Mouse (Mus musculus) intestine, embryonic 16.5 days (tissue): ENCODE measurements at regions not wholly inside any gene's neighbourhood (a gene's known extent, or its start where the extent isn't known, plus 50 kb on each side); places are given as distances from the start of the nearest gene placed in this dataset.

Source experiments
- ATAC-seq: fragments of 200-750 bp; cut with Nextera tagmentation; 2 replicates; pipeline ENCODE4 v1.8.0; 2017; ENCODE audit warnings: moderate TSS enrichment, moderate library complexity
- H3K27ac ChIP-seq: fragments of 300-500 bp; sonication (generic); 2 replicates; pipeline ENCODE4 v1.5.1; 2014; ENCODE audit warnings: mild to moderate bottlenecking, low read length
- H3K27me3 ChIP-seq: fragments of 300-500 bp; sonication (generic); replicated peaks from 2 replicates; pipeline ENCODE4 v1.6.1; 2014; ENCODE audit warnings: low read length, control low read depth, mixed read lengths; ENCODE audit not compliant: control insufficient read depth, insufficient read depth
- H3K36me3 ChIP-seq: fragments of 300-500 bp; sonication (generic); 2 replicates; pipeline ENCODE4 v1.6.1; 2014; ENCODE audit warnings: low read length, control low read depth; ENCODE audit not compliant: control insufficient read depth, insufficient read depth
- H3K4me1 ChIP-seq: fragments of 300-500 bp; sonication (generic); 2 replicates; pipeline ENCODE4 v1.6.1; 2014; ENCODE audit warnings: low read length, control low read depth, mixed read lengths; ENCODE audit not compliant: control insufficient read depth, insufficient read depth
- H3K4me2 ChIP-seq: fragments of 300-500 bp; sonication (generic); 2 replicates; pipeline ENCODE4 v1.6.1; 2014; ENCODE audit warnings: low read depth, low read length, control low read depth
- H3K4me3 ChIP-seq: fragments of 300-500 bp; sonication (generic); 2 replicates; pipeline ENCODE4 v1.5.1; 2014; ENCODE audit warnings: mild to moderate bottlenecking, low read length
- H3K9ac ChIP-seq: fragments of 300-500 bp; sonication (generic); 2 replicates; pipeline ENCODE4 v1.6.1; 2014; ENCODE audit warnings: low read depth, low read length
- H3K9me3 ChIP-seq: fragments of 300-500 bp; sonication (generic); 2 replicates; pipeline ENCODE4 v1.6.1; 2016; ENCODE audit warnings: low read length, control low read depth; ENCODE audit not compliant: control insufficient read depth
- WGBS: fragments of 180-500 bp; shearing (Covaris S2); extraction: QIAGEN DNeasy Blood & Tissue Kit; methylation state at CpG from one replicate; pipeline ENCODE4 v1.1.7; 2014; 5-methylcytosine and 5-hydroxymethylcytosine counted together

GRCm38 (mm10) chr14:123056976-123057375 lies 73.1 kb upstream of the Tmtc4 start:
- no peaks in the 10 kb centered on the region for H3K9me3 ChIP-seq
- no peak overlapping the region for H3K4me3 ChIP-seq
- no peaks in the 10 kb centered on the region for H3K27me3 ChIP-seq
- no peak for ATAC-seq
- H3K36me3 ChIP-seq: no peaks in the 10 kb centered on the region
- WGBS: 75% methylated on average over 4 of the region's 4 CpGs
- no peak overlapping the region for H3K9ac ChIP-seq
- H3K4me1 ChIP-seq: no peaks in the 10 kb centered on the region
- no peak overlapping the region for H3K4me2 ChIP-seq
- H3K27ac ChIP-seq: no peak overlapping the region

DNA sequence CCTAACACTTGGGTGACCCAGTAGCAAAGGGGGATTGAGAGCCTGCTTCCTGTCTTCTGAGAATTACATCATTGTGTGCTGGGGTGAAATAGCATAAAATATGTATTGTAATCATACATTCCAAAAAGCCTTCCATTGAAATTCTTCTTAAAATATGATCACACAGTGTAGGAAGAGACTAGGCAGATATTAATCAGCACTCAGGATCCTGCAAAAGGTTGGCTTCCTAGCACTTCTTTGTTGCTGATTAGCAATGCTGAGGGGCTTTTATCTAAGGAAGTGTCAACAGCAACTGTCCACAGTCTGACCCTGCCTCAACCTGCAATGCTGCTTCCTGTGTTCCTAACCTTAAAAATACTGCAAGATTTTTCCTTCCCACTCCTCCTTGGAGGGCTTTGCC lies 64.6 kb upstream of the Tmtc4 start:
- H3K4me1 ChIP-seq: no peaks in the 10 kb centered on the region
- no peak for ATAC-seq
- H3K27me3 ChIP-seq: no peaks in the 10 kb centered on the region
- no peak overlapping the region for H3K9ac ChIP-seq
- H3K4me2 ChIP-seq: no peak overlapping the region
- H3K36me3 ChIP-seq: no peaks in the 10 kb centered on the region
- H3K9me3 ChIP-seq: no peaks in the 10 kb centered on the region
- H3K4me3 ChIP-seq: no peak overlapping the region
- no peak overlapping the region for H3K27ac ChIP-seq

GRCm38 (mm10) chr14:123040046-123040445 lies 56.2 kb upstream of the Tmtc4 start:
- Histone ChIP-seq H3K9ac (no peak overlapping the region), H3K27ac (no peak overlapping the region), H3K4me1 (no peaks in the 10 kb centered on the region), H3K4me3 (no peak overlapping the region), H3K36me3 (no peaks in the 10 kb centered on the region), H3K4me2 (no peak overlapping the region), H3K27me3 (no peaks in the 10 kb centered on the region), H3K9me3 (no peaks in the 10 kb centered on the region)
- ATAC-seq: no peak

DNA sequence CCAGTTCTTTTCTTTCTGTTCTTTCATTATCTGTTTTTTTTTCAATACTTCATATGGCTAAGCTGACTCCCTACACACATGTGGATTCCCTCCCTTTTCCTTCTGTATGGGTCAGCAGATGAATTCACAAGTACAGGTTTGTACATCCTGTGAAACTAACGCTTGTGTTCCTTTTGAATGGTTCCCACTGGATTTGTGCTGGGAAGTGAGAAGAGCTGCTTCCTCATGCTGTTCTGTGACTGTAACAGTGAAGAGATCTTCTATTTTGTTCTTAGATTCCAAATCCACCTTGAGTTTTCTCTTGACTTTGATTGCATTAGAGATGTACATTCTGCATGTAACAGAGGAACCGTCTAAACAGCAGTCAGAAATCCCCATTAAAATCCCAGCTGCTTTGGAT lies 53.6 kb upstream of the Tmtc4 start:
- H3K9me3 ChIP-seq: no peaks in the 10 kb centered on the region
- H3K27ac ChIP-seq: no peak overlapping the region
- H3K27me3 ChIP-seq: no peaks in the 10 kb centered on the region
- H3K9ac ChIP-seq: no peak overlapping the region
- no peaks in the 10 kb centered on the region for H3K4me1 ChIP-seq
- no peak for ATAC-seq
- WGBS: 82% methylated on average over 2 of the region's 2 CpGs
- H3K4me3 ChIP-seq: no peak overlapping the region
- H3K4me2 ChIP-seq: no peak overlapping the region
- no peaks in the 10 kb centered on the region for H3K36me3 ChIP-seq
